Mouse (Mus musculus) adrenal gland, postnatal 0 days (tissue): Measurements from ENCODE around the gene Enpp3. TPM values are rescaled to one million over a fixed set of nuclear protein-coding genes. Genes with fewer than 3 reads are reported as not detected.

Source experiments
- polyA plus RNA-seq: library from polyadenylated mRNA; unstranded; fragments of >200 nt; fragmentation: Nextera tagmentation; extraction: Ambion mirVana; gene quantifications from 2 replicates; pipeline ENCODE4 v1.2.1, GENCODE M21; 2015

Enpp3 gene
- polyA plus RNA-seq = 2.6 and 2.9 TPM in 2 replicates

DNA sequence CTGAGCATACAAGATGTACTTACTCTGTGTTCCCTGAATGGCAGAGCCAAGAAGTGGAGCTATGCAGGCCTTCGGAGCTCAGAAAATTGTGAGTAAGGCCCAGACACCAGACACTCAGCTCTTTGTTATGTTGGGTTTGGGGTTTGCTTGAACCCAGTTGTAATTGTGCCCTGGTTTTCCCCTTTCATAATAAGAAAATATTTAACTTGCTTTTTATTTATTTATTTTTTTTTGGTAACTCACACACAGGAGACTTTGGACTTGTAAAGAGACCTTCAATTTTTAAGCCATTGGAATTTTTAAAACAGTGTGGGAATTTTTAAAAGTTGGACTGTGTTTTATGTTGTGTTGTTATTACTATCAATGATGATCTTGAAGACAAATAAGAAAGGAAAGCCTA is at the start of gene Enpp3:
Gene Enpp3, minus strand, starts transcription at position 148 of the 400 bp plus-strand sequence.

DNA sequence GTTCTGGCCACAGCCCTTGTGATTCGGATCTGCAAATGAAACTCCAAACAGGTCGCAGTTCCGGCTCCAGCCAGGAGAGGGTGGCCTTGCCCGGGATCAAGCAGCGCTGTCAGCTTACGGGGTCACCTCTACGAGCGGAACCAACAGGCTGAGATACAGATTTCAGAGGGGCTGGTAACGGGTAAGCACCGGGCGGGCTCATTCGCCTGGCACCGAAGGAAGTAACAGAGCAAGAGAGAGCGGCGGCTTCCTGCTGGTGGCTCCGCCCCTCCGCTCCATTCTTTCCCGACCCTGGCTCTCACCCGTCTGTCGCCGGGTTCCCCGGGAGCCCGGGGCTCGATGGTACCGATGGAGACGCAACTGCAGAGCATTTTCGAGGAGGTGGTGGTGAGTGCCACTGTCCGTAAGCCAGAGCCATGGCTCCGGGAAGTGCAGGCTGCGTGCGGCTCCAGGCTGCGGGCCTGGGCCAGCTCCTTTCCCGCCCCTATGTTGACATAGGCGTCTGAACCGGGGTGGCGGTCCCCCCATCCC is 27.2 kb upstream of the Enpp3 start, which contains the start of gene Med23:
Gene Med23, plus strand, starts transcription at position 227 of the 531 bp plus-strand sequence.

Other genes starting within 250 kb of the Enpp3 start
- 7.7 and 20.0 TPM in 2 replicates for gene Ccn2, start 247.4 kb downstream of the Enpp3 start, polyA plus RNA-seq
- gene Enpp1, start 130.7 kb downstream of the Enpp3 start, polyA plus RNA-seq = 2.7 and 3.1 TPM in 2 replicates
- 7.0 and 10.8 TPM in 2 replicates for gene Med23, start 27.2 kb upstream of the Enpp3 start, polyA plus RNA-seq
- 17.3 and 32.9 TPM in 2 replicates for gene Arg1, start 84.7 kb upstream of the Enpp3 start, polyA plus RNA-seq